27 mouse cellular contexts compared by ENCODE assay signal in the genomic region with DNA sequence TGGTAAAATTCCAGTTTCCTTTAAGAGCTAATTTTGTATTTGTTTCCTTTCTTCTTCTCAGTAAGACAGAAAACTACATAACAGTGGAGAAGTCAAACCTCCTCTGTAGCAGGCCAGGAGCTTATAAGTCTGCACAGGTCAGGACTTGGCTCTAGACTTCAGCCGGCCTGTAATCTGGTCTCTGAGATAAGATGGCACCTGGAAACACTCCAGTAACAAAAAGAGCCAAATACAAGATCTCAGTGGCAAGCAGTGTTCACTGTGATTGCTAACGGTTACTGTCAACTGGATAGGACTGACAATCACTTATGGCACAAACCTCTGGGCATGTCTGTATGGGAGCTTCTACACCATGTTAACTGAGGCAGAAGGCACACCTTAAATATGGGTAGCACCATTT. TPM values are rescaled to one million over a fixed set of nuclear protein-coding genes. Genes with fewer than 3 reads are reported as not detected.
DNase-seq lines count a peak whose midpoint lies in the region; ATAC-seq and TF ChIP-seq lines count a peak whose summit lies in the region.
"Had no signal": no experiment of that assay in that cellular context is flagged by ENCODE, and none has a peak within 500 bp of the region (broad histone marks: within the 10 kb centered on the region; RNA-seq: fewer than 3 reads in every experiment).

No protein-coding gene starts in this region.

- TF ChIP-seq RAD21 in MEL (IDR thresholded peaks at IDR 0.05; ENCODE audit: low read depth, low read length) = no peak

- no peaks in the 10 kb centered on the region for H3K27me3 ChIP-seq in heart, embryonic 13.5 days (replicated peaks)
- no peaks in the 10 kb centered on the region for H3K27me3 ChIP-seq in MEL (ENCODE audit: control insufficient read depth in 1 of 2, insufficient read depth in 2 of 2, low read length in 2 of 2)
- H3K27me3 ChIP-seq in heart, embryonic 16.5 days (ENCODE audit: control insufficient read depth, insufficient read depth, low read length) = no peaks in the 10 kb centered on the region
- H3K27me3 ChIP-seq: liver, embryonic 12.5 days; neural tube, embryonic 15.5 days had no signal

- peak overlapping the region; percentile 21 for H3K27ac ChIP-seq in heart, embryonic 13.5 days (replicated peaks)
- no peak overlapping the region for H3K27ac ChIP-seq in MEL (ENCODE audit: control insufficient read depth, low read depth, low read length)
- H3K27ac ChIP-seq in heart, embryonic 16.5 days (ENCODE audit: low read length) = peak overlapping the region; percentile 27; the same call in 1 of the 2 replicates
- H3K27ac ChIP-seq: hindbrain, embryonic 14.5 days; liver, embryonic 12.5 days; macrophage; neural tube, embryonic 15.5 days had no signal

- no peak for TF ChIP-seq POLR2A in MEL (IDR thresholded peaks at IDR 0.05; ENCODE audit: control insufficient read depth in 1 of 2, insufficient read depth in 1 of 2, low read depth in 1 of 2, low read length in 2 of 2, poor library complexity in 1 of 2)

- intact Hi-C loops in heart, postnatal 36 days (cut with DNase I) = loop anchor here (10.0 kb wide), 1 partner anchor 559 kb away; a partner anchor contains a TSS

- 0 out of 4 replicates have a peak, but pooled peaks of 1 of the 2 experiments have one; percentile 7 for TF ChIP-seq EP300 in MEL (IDR thresholded peaks at IDR 0.05; ENCODE audit: low read depth in 1 of 2, low read length in 2 of 2)

- H3K9me3 ChIP-seq in heart, embryonic 13.5 days = no peaks in the 10 kb centered on the region
- no peaks in the 10 kb centered on the region for H3K9me3 ChIP-seq in MEL (replicated peaks; ENCODE audit: insufficient read depth, low read length)
- H3K9me3 ChIP-seq in heart, embryonic 16.5 days (replicated peaks; ENCODE audit: control insufficient read depth, low read length) = no peaks in the 10 kb centered on the region
- H3K9me3 ChIP-seq: liver, embryonic 12.5 days; neural tube, embryonic 15.5 days had no signal

- H3K4me3 ChIP-seq in heart, embryonic 13.5 days = no peak overlapping the region
- no peak overlapping the region for H3K4me3 ChIP-seq in MEL (ENCODE audit: control insufficient read depth in 1 of 2, insufficient read depth in 1 of 2, low read depth in 2 of 2, low read length in 2 of 2)
- H3K4me3 ChIP-seq in heart, embryonic 16.5 days (ENCODE audit: low read length) = no peak overlapping the region
- H3K4me3 ChIP-seq: erythroblast, embryonic 14.5 days; liver, embryonic 12.5 days; neural tube, embryonic 15.5 days had no signal

- no peak overlapping the region for H3K9ac ChIP-seq in heart, embryonic 13.5 days
- no peak overlapping the region for H3K9ac ChIP-seq in MEL (ENCODE audit: control insufficient read depth, low read depth, low read length, poor library complexity, severe bottlenecking)
- H3K9ac ChIP-seq in heart, embryonic 16.5 days (ENCODE audit: low read length) = no peak overlapping the region
- H3K9ac ChIP-seq: hindbrain, embryonic 14.5 days; liver, embryonic 12.5 days; neural tube, embryonic 15.5 days had no signal

- H3K4me2 ChIP-seq in heart, embryonic 13.5 days = no peak overlapping the region
- no peak overlapping the region for H3K4me2 ChIP-seq in heart, embryonic 16.5 days (ENCODE audit: low read depth, low read length)
- H3K4me2 ChIP-seq: hindbrain, embryonic 14.5 days; liver, embryonic 12.5 days; neural tube, embryonic 15.5 days had no signal

- TF ChIP-seq CTCF in MEL (IDR thresholded peaks at IDR 0.05 in 2 of 3, conservative IDR thresholded peaks at IDR 0.05 in 1 of 3; ENCODE audit: control insufficient read depth in 1 of 3, insufficient read depth in 1 of 3, low read depth in 2 of 3, low read length in 3 of 3, poor library complexity in 1 of 3, severe bottlenecking in 1 of 3) = no peak

- peaks cover 14% of the 10 kb centered on the region for H3K79me2 ChIP-seq in MEL (ENCODE audit: control insufficient read depth, insufficient read depth, low read length, poor library complexity)

- peaks cover 47% of the 10 kb centered on the region for H3K36me3 ChIP-seq in heart, embryonic 13.5 days
- H3K36me3 ChIP-seq in MEL (ENCODE audit: control insufficient read depth in 1 of 2, insufficient read depth in 2 of 2, low read length in 2 of 2) = peaks cover 0 to 13% of the 10 kb centered on the region in 2 experiments
- H3K36me3 ChIP-seq in heart, embryonic 16.5 days (ENCODE audit: control insufficient read depth, insufficient read depth) = peaks cover 5% of the 10 kb centered on the region; the same call in 1 of the 2 replicates
- H3K36me3 ChIP-seq: neural tube, embryonic 15.5 days had no signal

- no peak for ATAC-seq in heart, embryonic 13.5 days (ENCODE audit: extremely low read depth, insufficient number of reproducible peaks, low FRiP score, low TSS enrichment)
- ATAC-seq in heart, embryonic 16.5 days (replicated peaks; ENCODE audit: extremely low read depth, insufficient read depth, low FRiP score) = no peak
- ATAC-seq: CD4-positive, CD25-positive, alpha-beta regulatory T cell, adult 4 months; forebrain, embryonic 16.5 days; intestine, postnatal 0 days; liver, embryonic 12.5 days had no signal

- peak; percentile 70 for DNase-seq in heart, adult 11 months
- no peak for DNase-seq in heart, adult 9 months (ENCODE audit: low spot score in 2 of 2)
- DNase-seq in heart, postnatal 36 days = no peak
- DNase-seq in MEL (ENCODE audit: low read depth, low spot score) = no peak
- DNase-seq in kidney, postnatal 14 days = no peak
- DNase-seq: adrenal gland, postnatal 25 days; cerebellum, adult 11-12 months; cerebellum, postnatal 14 days; gastrocnemius, postnatal 10 days; kidney, adult 9 months; kidney, postnatal 10 days; lung, adult 2 months; lung, postnatal 10 days; midbrain, embryonic 14.5 days; retina, postnatal 1 day; right cerebral cortex, postnatal 14 days; thymus, postnatal 14 days had no signal

- WGBS in heart, embryonic 13.5 days = 11% methylated on average over 2 of the region's 2 CpGs
- WGBS in heart, embryonic 16.5 days = 16% methylated on average over 2 of the region's 2 CpGs

- peaks cover 74% of the 10 kb centered on the region for H3K4me1 ChIP-seq in heart, embryonic 13.5 days
- peaks cover 0 to 12% of the 10 kb centered on the region in 2 experiments; a peak in 2 of 4 replicates for H3K4me1 ChIP-seq in MEL (ENCODE audit: control insufficient read depth in 1 of 2, insufficient read depth in 2 of 2, low read length in 2 of 2)
- peaks cover 31% of the 10 kb centered on the region for H3K4me1 ChIP-seq in heart, embryonic 16.5 days (ENCODE audit: control insufficient read depth, insufficient read depth, low read length)

TF ChIP-seq in MEL, 35 proteins besides CTCF, POLR2A, EP300 and RAD21:
- no peak for TF ChIP-seq POLR2AphosphoS5 (IDR thresholded peaks at IDR 0.05; ENCODE audit: borderline replicate concordance, low read depth, low read length)
- TF ChIP-seq RCOR1 (IDR thresholded peaks at IDR 0.05; ENCODE audit: low read depth, low read length) = peak; percentile 72; the same call in 1 of the 2 replicates

RNA-seq across cellular contexts. Expression of a gene that starts 4.4 kb away (rescaled TPM):
- polyA plus RNA-seq in heart, embryonic 13.5 days (2015; fragmentation: Nextera tagmentation; extraction: Ambion mirVana) = 26.4 and 26.6 TPM in 2 replicates
- total RNA-seq in heart, postnatal 36 days (2021) = 10 to 100 TPM; 18.9 to 19.2 TPM
- total RNA-seq in MEL (2012; rRNA removed) = 8.7 and 9.6 TPM in 2 replicates
- 10 to 100 TPM in 1 of 2 experiments, not detected in 1; 29.1 TPM for polyA plus RNA-seq in MEL (2012; ENCODE audit: insufficient read depth in 1 of 2, insufficient read length in 2 of 2, low read depth in 1 of 2, low replicate concordance in 2 of 2, missing spikeins in 1 of 2)
- 28.4 and 29.1 TPM in 2 replicates for polyA plus RNA-seq in heart, embryonic 16.5 days (2015; fragmentation: Nextera tagmentation; extraction: Ambion mirVana)

RNA-seq across cellular contexts. Expression of a gene that starts 25.7 kb away (rescaled TPM):
- 61.6 and 73.3 TPM in 2 replicates for polyA plus RNA-seq in heart, embryonic 13.5 days (2015; fragmentation: Nextera tagmentation; extraction: Ambion mirVana)
- 10 to 100 TPM; 34.8 to 35.9 TPM for total RNA-seq in heart, postnatal 36 days (2021)
- total RNA-seq in MEL (2012; rRNA removed) = 24.0 and 25.5 TPM in 2 replicates
- polyA plus RNA-seq in MEL (2012; ENCODE audit: insufficient read depth in 1 of 2, insufficient read length in 2 of 2, low read depth in 1 of 2, low replicate concordance in 2 of 2, missing spikeins in 1 of 2) = 10 to 100 TPM in 1 of 2 experiments, not detected in 1; 30.6 TPM
- 79.8 and 85.7 TPM in 2 replicates for polyA plus RNA-seq in heart, embryonic 16.5 days (2015; fragmentation: Nextera tagmentation; extraction: Ambion mirVana)
